Mouse (Mus musculus): ENCODE data around the gene Ubc.

GRCm38 (mm10) chr5:125383637-125384420, 6.2 kb downstream of the Ubc start:
- TF ChIP-seq CTCF (IDR thresholded peaks at IDR 0.05; ENCODE audit: low read depth) (no peak), EP300 (IDR thresholded peaks at IDR 0.05; ENCODE audit: low read depth) (no peak)
